Mouse (Mus musculus): ENCODE data around the gene Igfbpl1.

GRCm38 (mm10) chr4:45785959-45786358 is 40.8 kb downstream of the Igfbpl1 start:
- TF ChIP-seq ZNF384 (IDR thresholded peaks at IDR 0.05; ENCODE audit: low read depth, low read length): no peak
- no peak for TF ChIP-seq CHD2 (IDR thresholded peaks at IDR 0.05; ENCODE audit: low read depth, low read length)
- TF ChIP-seq MAFK (IDR thresholded peaks at IDR 0.05; ENCODE audit: insufficient read depth, low read depth, low read length): no peak
- no peak for TF ChIP-seq HCFC1 (IDR thresholded peaks at IDR 0.05; ENCODE audit: borderline replicate concordance, insufficient read depth, low read length)
